Mouse (Mus musculus) lung, postnatal 0 days (tissue): ENCODE results near the gene Jpt1.

Source experiments
- CTCF ChIP-seq: IDR thresholded peaks from 2 replicates; pipeline ENCODE4 v1.5.1; 2016; ENCODE audit warnings: antibody characterized with exemption, mild to moderate bottlenecking
- EP300 ChIP-seq: IDR thresholded peaks from 2 replicates; pipeline ENCODE4 v1.6.1; 2016; ENCODE audit warnings: antibody characterized with exemption, mild to moderate bottlenecking, control low read depth

- TF ChIP-seq EP300: no peak
- no peak; the same call in 1 of the 2 replicates for TF ChIP-seq CTCF
These were observed 22.0 kb upstream of the Jpt1 start, which contains the start of gene Sumo2 for GRCm38 (mm10) chr11:115536038-115536681.
